Mouse (Mus musculus) liver, adult 2 months (tissue): ENCODE results near the gene Use1.

Experiments used
- CTCF ChIP-seq: fragments of 200-500 bp; IDR thresholded peaks from 2 replicates; pipeline ENCODE4 v1.5.1; 2011; ENCODE audit warnings: low read depth, low read length, control low read depth
- POLR2A ChIP-seq: fragments of 200-500 bp; IDR thresholded peaks from 2 replicates; pipeline ENCODE4 v1.6.1; 2011; ENCODE audit warnings: low read length, control low read depth; ENCODE audit not compliant: insufficient read depth; ENCODE audit errors: extremely low read depth

DNA sequence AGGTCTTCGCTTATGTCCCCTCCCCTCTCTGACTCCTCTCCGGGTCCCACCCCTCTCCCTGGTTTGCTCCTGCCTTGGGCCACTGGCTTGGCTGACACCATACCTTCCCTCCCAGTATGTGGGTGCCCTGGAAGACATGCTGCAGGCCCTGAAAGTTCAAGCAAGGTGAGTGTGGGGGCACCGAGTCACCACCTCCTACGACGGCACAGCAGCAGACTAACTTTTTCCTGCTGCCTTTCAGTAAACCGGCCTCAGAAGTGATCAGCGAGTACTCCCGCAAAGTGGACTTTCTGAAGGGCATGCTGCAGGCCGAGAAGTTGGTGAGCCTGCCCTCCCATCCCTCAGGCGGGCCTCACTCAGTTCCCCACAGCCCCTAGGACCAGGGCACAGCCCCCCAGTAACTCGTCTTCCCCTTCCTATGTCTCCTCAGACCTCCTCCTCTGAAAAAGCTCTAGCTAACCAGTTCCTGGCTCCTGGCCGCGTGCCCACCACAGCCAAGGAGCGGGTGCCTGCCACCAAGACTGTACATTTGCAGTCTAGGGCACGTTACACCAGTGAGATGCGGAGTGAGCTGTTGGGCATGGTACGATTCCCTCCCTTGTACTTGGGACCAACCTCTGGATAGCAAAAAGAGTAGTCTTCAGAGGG lies 1.0 kb downstream of the Use1 start:
- 0 out of 2 replicates have a peak, but pooled peaks have one; percentile 1 for TF ChIP-seq POLR2A
- no peak for TF ChIP-seq CTCF
